Mouse (Mus musculus) embryo, embryonic 10.5 days (tissue): ENCODE measurements at regions not wholly inside any gene's neighbourhood (a gene's known extent, or its start where the extent isn't known, plus 50 kb on each side); places are given as distances from the start of the nearest gene placed in this dataset.
"Not testable (repeated sequence)": the region's sequence is repeated elsewhere in the genome, so short reads cannot be mapped to it uniquely, and the experiment has no call there.

Experiments
- DNase-seq: peaks from one replicate; pipeline ENCODE4 v3.0.0-alpha.2; 2015; ENCODE audit warnings: low spot score

GRCm38 (mm10) chr9:43857988-43858387 lies 114.2 kb downstream of the Nectin1 start:
- DNase-seq: no peak

- DNase-seq: no peak
Observed at GRCm38 (mm10) chr9:43858761-43859160, 115.0 kb downstream of the Nectin1 start.

GRCm38 (mm10) chr9:43860264-43860663 lies 116.5 kb downstream of the Nectin1 start:
- no peak for DNase-seq

GRCm38 (mm10) chr9:43861375-43861774 lies 117.6 kb downstream of the Nectin1 start:
- DNase-seq: no peak

GRCm38 (mm10) chr9:43862034-43862433 lies 118.2 kb downstream of the Nectin1 start:
- DNase-seq: not testable (repeated sequence)

- DNase-seq: peak; percentile 71
Observed at GRCm38 (mm10) chr9:43863609-43864397, 120.0 kb downstream of the Nectin1 start.

- no peak for DNase-seq
Observed at GRCm38 (mm10) chr9:43866802-43867201, 123.0 kb downstream of the Nectin1 start.

GRCm38 (mm10) chr9:43873841-43874240 lies 130.1 kb downstream of the Nectin1 start:
- no peak for DNase-seq

- no peak for DNase-seq
Observed at GRCm38 (mm10) chr9:43874332-43874731, 130.5 kb downstream of the Nectin1 start.

GRCm38 (mm10) chr9:43879220-43879968 lies 135.6 kb downstream of the Nectin1 start:
- DNase-seq: no peak

GRCm38 (mm10) chr9:43879969-43880396 lies 136.2 kb downstream of the Nectin1 start:
- DNase-seq: peak; percentile 78

- DNase-seq: no peak
Observed at GRCm38 (mm10) chr9:43893086-43893485, 149.3 kb downstream of the Nectin1 start.

GRCm38 (mm10) chr9:43899239-43899638 lies 143.9 kb upstream of the Thy1 start:
- DNase-seq: no peak

GRCm38 (mm10) chr9:43908325-43908724 lies 134.9 kb upstream of the Thy1 start:
- no peak for DNase-seq

GRCm38 (mm10) chr9:43915015-43915414 lies 128.2 kb upstream of the Thy1 start:
- peak; percentile 53 for DNase-seq

GRCm38 (mm10) chr9:43917467-43917866 lies 125.7 kb upstream of the Thy1 start:
- DNase-seq: no peak

GRCm38 (mm10) chr9:43919010-43919409 lies 124.2 kb upstream of the Thy1 start:
- DNase-seq: no peak

GRCm38 (mm10) chr9:43920053-43920754 lies 123.0 kb upstream of the Thy1 start:
- peak; percentile 81 for DNase-seq

GRCm38 (mm10) chr9:43922231-43922630 lies 121.0 kb upstream of the Thy1 start:
- no peak for DNase-seq

GRCm38 (mm10) chr9:43923088-43923487 lies 120.1 kb upstream of the Thy1 start:
- no peak for DNase-seq

GRCm38 (mm10) chr9:43924795-43925194 lies 118.4 kb upstream of the Thy1 start:
- DNase-seq: no peak

GRCm38 (mm10) chr9:43929312-43930036 lies 113.7 kb upstream of the Thy1 start:
- peak; percentile 58 for DNase-seq
